Mouse (Mus musculus): ENCODE data around the gene Ccdc83. TPM values are rescaled to one million over a fixed set of nuclear protein-coding genes. Genes with fewer than 3 reads are reported as not detected.
"Not testable (repeated sequence)": the region's sequence is repeated elsewhere in the genome, so short reads cannot be mapped to it uniquely, and the experiment has no call there.

Gene Ccdc83
- polyA plus RNA-seq, 2 experiments = not detected

- 47% methylated on average over 4 of the region's 4 CpGs for WGBS
- TF ChIP-seq POLR2A (IDR thresholded peaks at IDR 0.05; ENCODE audit: borderline replicate concordance, extremely low read depth, insufficient read depth, insufficient read length) = no peak
- Histone ChIP-seq H3K9ac (ENCODE audit: low read depth, low read length, severe bottlenecking) (no peak overlapping the region), H3K27ac (replicated peaks; ENCODE audit: low read depth, low read length) (no peak overlapping the region), H3K4me1 (ENCODE audit: control insufficient read depth, insufficient read depth, low read length) (no peaks in the 10 kb centered on the region), H3K4me2 (replicated peaks; ENCODE audit: low read depth, low read length, severe bottlenecking) (no peak overlapping the region), H3K4me3 (replicated peaks; ENCODE audit: low read length) (no peak overlapping the region), H3K27me3 (ENCODE audit: control insufficient read depth, insufficient read depth, low read length) (no peaks in the 10 kb centered on the region), H3K36me3 (ENCODE audit: control insufficient read depth, insufficient read depth, low read length) (no peaks in the 10 kb centered on the region), H3K9me3 (ENCODE audit: control insufficient read depth, low read length) (no peaks in the 10 kb centered on the region)
- DNase-seq (ENCODE audit: low spot score) = no peak
- ATAC-seq (ENCODE audit: low FRiP score, low read depth) = no peak
Observed at GRCm38 (mm10) chr7:90236289-90236905, 29.2 kb downstream of the Ccdc83 start.

- H3K36me3 ChIP-seq (ENCODE audit: control insufficient read depth, insufficient read depth, low read length) = no peaks in the 10 kb centered on the region
- DNase-seq (ENCODE audit: low spot score) (peak; percentile 18), ATAC-seq (ENCODE audit: low FRiP score, low read depth) (peak; percentile 63; the same call in 1 of the 2 replicates)
Observed at GRCm38 (mm10) chr7:90233921-90234320, 31.7 kb downstream of the Ccdc83 start.

GRCm38 (mm10) chr7:90231431-90231830 lies 34.1 kb downstream of the Ccdc83 start:
- WGBS = 72% methylated on average over 9 of the region's 9 CpGs
- ATAC-seq (ENCODE audit: low FRiP score, low read depth) = no peak

More at GRCm38 (mm10) chr7:90233921-90234320, 31.7 kb downstream of the Ccdc83 start:
- H3K4me2 ChIP-seq (replicated peaks; ENCODE audit: low read depth, low read length, severe bottlenecking) = no peak overlapping the region
- H3K4me1 ChIP-seq (ENCODE audit: control insufficient read depth, insufficient read depth, low read length) = no peaks in the 10 kb centered on the region
- H3K9me3 ChIP-seq (ENCODE audit: control insufficient read depth, low read length) = no peaks in the 10 kb centered on the region
- no peak overlapping the region for H3K4me3 ChIP-seq (replicated peaks; ENCODE audit: low read length)
- H3K9ac ChIP-seq (ENCODE audit: low read depth, low read length, severe bottlenecking) = no peak overlapping the region
- no peaks in the 10 kb centered on the region for H3K27me3 ChIP-seq (ENCODE audit: control insufficient read depth, insufficient read depth, low read length)
- 28% methylated on average over 4 of the region's 4 CpGs for WGBS
- H3K27ac ChIP-seq (replicated peaks; ENCODE audit: low read depth, low read length) = no peak overlapping the region
- no peak for TF ChIP-seq POLR2A (IDR thresholded peaks at IDR 0.05; ENCODE audit: borderline replicate concordance, extremely low read depth, insufficient read depth, insufficient read length)

GRCm38 (mm10) chr7:90228884-90229283 lies 36.7 kb downstream of the Ccdc83 start:
- ATAC-seq (ENCODE audit: low FRiP score, low read depth); DNase-seq (ENCODE audit: low spot score): not testable (repeated sequence)

More at GRCm38 (mm10) chr7:90231431-90231830, 34.1 kb downstream of the Ccdc83 start:
- no peak overlapping the region for H3K4me2 ChIP-seq (replicated peaks; ENCODE audit: low read depth, low read length, severe bottlenecking)
- no peak overlapping the region for H3K9ac ChIP-seq (ENCODE audit: low read depth, low read length, severe bottlenecking)
- no peak overlapping the region for H3K4me3 ChIP-seq (replicated peaks; ENCODE audit: low read length)
- no peaks in the 10 kb centered on the region for H3K4me1 ChIP-seq (ENCODE audit: control insufficient read depth, insufficient read depth, low read length)
- H3K27me3 ChIP-seq (ENCODE audit: control insufficient read depth, insufficient read depth, low read length) = no peaks in the 10 kb centered on the region
- no peaks in the 10 kb centered on the region for H3K36me3 ChIP-seq (ENCODE audit: control insufficient read depth, insufficient read depth, low read length)
- no peak for TF ChIP-seq POLR2A (IDR thresholded peaks at IDR 0.05; ENCODE audit: borderline replicate concordance, extremely low read depth, insufficient read depth, insufficient read length)
- H3K27ac ChIP-seq (replicated peaks; ENCODE audit: low read depth, low read length) = no peak overlapping the region
- DNase-seq (ENCODE audit: low spot score) = no peak
- H3K9me3 ChIP-seq (ENCODE audit: control insufficient read depth, low read length) = no peaks in the 10 kb centered on the region

GRCm38 (mm10) chr7:90228075-90228474 lies 37.5 kb downstream of the Ccdc83 start:
- Histone ChIP-seq H3K27me3 (ENCODE audit: control insufficient read depth, insufficient read depth, low read length) (no peaks in the 10 kb centered on the region), H3K9ac (ENCODE audit: low read depth, low read length, severe bottlenecking) (no peak overlapping the region), H3K9me3 (ENCODE audit: control insufficient read depth, low read length) (no peaks in the 10 kb centered on the region), H3K4me2 (replicated peaks; ENCODE audit: low read depth, low read length, severe bottlenecking) (no peak overlapping the region), H3K36me3 (ENCODE audit: control insufficient read depth, insufficient read depth, low read length) (no peaks in the 10 kb centered on the region), H3K4me3 (replicated peaks; ENCODE audit: low read length) (no peak overlapping the region), H3K4me1 (ENCODE audit: control insufficient read depth, insufficient read depth, low read length) (no peaks in the 10 kb centered on the region), H3K27ac (replicated peaks; ENCODE audit: low read depth, low read length) (no peak overlapping the region)
- ATAC-seq (ENCODE audit: low FRiP score, low read depth) (no peak), DNase-seq (ENCODE audit: low spot score) (no peak)
- WGBS = 85% methylated on average over 4 of the region's 4 CpGs
- no peak for TF ChIP-seq POLR2A (IDR thresholded peaks at IDR 0.05; ENCODE audit: borderline replicate concordance, extremely low read depth, insufficient read depth, insufficient read length)

More at GRCm38 (mm10) chr7:90228884-90229283, 36.7 kb downstream of the Ccdc83 start:
- not testable (repeated sequence) for H3K4me1 ChIP-seq (ENCODE audit: control insufficient read depth, insufficient read depth, low read length); H3K4me3 ChIP-seq (replicated peaks; ENCODE audit: low read length); H3K27me3 ChIP-seq (ENCODE audit: control insufficient read depth, insufficient read depth, low read length); H3K4me2 ChIP-seq (replicated peaks; ENCODE audit: low read depth, low read length, severe bottlenecking); H3K9ac ChIP-seq (ENCODE audit: low read depth, low read length, severe bottlenecking); H3K36me3 ChIP-seq (ENCODE audit: control insufficient read depth, insufficient read depth, low read length); H3K27ac ChIP-seq (replicated peaks; ENCODE audit: low read depth, low read length); H3K9me3 ChIP-seq (ENCODE audit: control insufficient read depth, low read length)

Data from limb, embryonic 14.5 days (tissue).